ENCODE assay signal across 30 mouse cellular contexts in genomic region chr2:118298601-118299000, GRCm38 (mm10). TPM values are rescaled to one million over a fixed set of nuclear protein-coding genes. Genes with fewer than 3 reads are reported as not detected.
DNase-seq lines count a peak whose midpoint lies in the region; ATAC-seq lines count a peak whose summit lies in the region.
"Had no signal": no experiment of that assay in that cellular context is flagged by ENCODE, and none has a peak within 500 bp of the region (broad histone marks: within the 10 kb centered on the region; RNA-seq: fewer than 3 reads in every experiment).

No protein-coding gene starts in this region.

- no peak overlapping the region for H3K4me3 ChIP-seq in hindbrain, embryonic 11.5 days (ENCODE audit: low read depth, low read length)
- H3K4me3 ChIP-seq in hindbrain, embryonic 10.5 days = no peak overlapping the region
- H3K4me3 ChIP-seq in hindbrain, embryonic 16.5 days (ENCODE audit: low read length) = no peak overlapping the region
- H3K4me3 ChIP-seq in hindbrain, embryonic 14.5 days (replicated peaks; ENCODE audit: low read length) = no peak overlapping the region
- no peak overlapping the region for H3K4me3 ChIP-seq in neural tube, embryonic 14.5 days (ENCODE audit: low read depth, low read length)
- H3K4me3 ChIP-seq in neural tube, embryonic 15.5 days (replicated peaks) = no peak overlapping the region
- H3K4me3 ChIP-seq in macrophage (ENCODE audit: inconsistent target) = no peak overlapping the region
- H3K4me3 ChIP-seq: embryonic facial prominence, embryonic 10.5 days; embryonic facial prominence, embryonic 12.5 days; erythroblast, embryonic 14.5 days; forebrain, embryonic 10.5 days; forebrain, embryonic 12.5 days had no signal

- H3K79me2 ChIP-seq in macrophage (ENCODE audit: inconsistent target) = no peaks in the 10 kb centered on the region

- WGBS in hindbrain, embryonic 11.5 days = 77% methylated on average over 4 of the region's 4 CpGs
- WGBS in hindbrain, embryonic 10.5 days = 82% methylated on average over 4 of the region's 4 CpGs
- 65% methylated on average over 4 of the region's 4 CpGs for WGBS in hindbrain, embryonic 16.5 days
- 53% methylated on average over 4 of the region's 4 CpGs for WGBS in hindbrain, embryonic 14.5 days
- WGBS in neural tube, embryonic 14.5 days = 48% methylated on average over 4 of the region's 4 CpGs
- WGBS in neural tube, embryonic 15.5 days = 40% methylated on average over 4 of the region's 4 CpGs
- WGBS in macrophage (ENCODE audit: missing documents) = 92% methylated on average over 4 of the region's 4 CpGs

- no peak for DNase-seq in hindbrain, embryonic 11.5 days (ENCODE audit: low spot score)
- no peak for DNase-seq in hindbrain, embryonic 10.5 days (ENCODE audit: low spot score)
- no peak for DNase-seq in hindbrain, embryonic 14.5 days (ENCODE audit: low spot score)
- DNase-seq in embryo, embryonic 11 days = no peak
- DNase-seq: adrenal gland, adult 8-10 months; adrenal gland, postnatal 14 days; adrenal gland, postnatal 36 days; B cell, adult 2 months; cerebellum, adult 11 months; cerebellum, adult 18-20 months; cerebellum, adult 8-10 months; cerebellum, adult 9-11 months; cerebellum, postnatal 14 days; cerebellum, postnatal 36 days had no signal

- no peak overlapping the region for H3K27ac ChIP-seq in hindbrain, embryonic 11.5 days (ENCODE audit: low read depth, low read length)
- H3K27ac ChIP-seq in hindbrain, embryonic 10.5 days = no peak overlapping the region
- no peak overlapping the region for H3K27ac ChIP-seq in hindbrain, embryonic 16.5 days (ENCODE audit: low read depth, low read length)
- H3K27ac ChIP-seq in hindbrain, embryonic 14.5 days = no peak overlapping the region
- no peak overlapping the region for H3K27ac ChIP-seq in neural tube, embryonic 14.5 days (ENCODE audit: low read depth, low read length)
- no peak overlapping the region for H3K27ac ChIP-seq in neural tube, embryonic 15.5 days (replicated peaks)
- H3K27ac ChIP-seq in macrophage = peak overlapping the region; percentile 98; the same call in 1 of the 2 replicates
- H3K27ac ChIP-seq: embryonic facial prominence, embryonic 10.5 days; embryonic facial prominence, embryonic 12.5 days; forebrain, embryonic 10.5 days; forebrain, embryonic 12.5 days had no signal

- H3K27me3 ChIP-seq in hindbrain, embryonic 11.5 days (ENCODE audit: control insufficient read depth, insufficient read depth, low read length) = no peaks in the 10 kb centered on the region
- H3K27me3 ChIP-seq in hindbrain, embryonic 10.5 days (ENCODE audit: insufficient read depth, poor library complexity, severe bottlenecking) = no peaks in the 10 kb centered on the region
- no peaks in the 10 kb centered on the region for H3K27me3 ChIP-seq in hindbrain, embryonic 16.5 days (replicated peaks; ENCODE audit: control insufficient read depth, insufficient read depth, low read length)
- H3K27me3 ChIP-seq in hindbrain, embryonic 14.5 days (ENCODE audit: control insufficient read depth, insufficient read depth, low read length) = no peaks in the 10 kb centered on the region
- H3K27me3 ChIP-seq in neural tube, embryonic 14.5 days (ENCODE audit: control insufficient read depth, insufficient read depth, low read length) = no peaks in the 10 kb centered on the region
- no peaks in the 10 kb centered on the region for H3K27me3 ChIP-seq in neural tube, embryonic 15.5 days (replicated peaks)
- H3K27me3 ChIP-seq: CH12.LX; embryonic facial prominence, embryonic 12.5 days; forebrain, embryonic 12.5 days; Patski had no signal

- no peaks in the 10 kb centered on the region for H3K36me3 ChIP-seq in hindbrain, embryonic 11.5 days (ENCODE audit: control insufficient read depth, insufficient read depth, low read length)
- H3K36me3 ChIP-seq in hindbrain, embryonic 10.5 days = no peaks in the 10 kb centered on the region
- H3K36me3 ChIP-seq in hindbrain, embryonic 16.5 days (ENCODE audit: control insufficient read depth, insufficient read depth, low read length) = no peaks in the 10 kb centered on the region
- no peaks in the 10 kb centered on the region for H3K36me3 ChIP-seq in hindbrain, embryonic 14.5 days (replicated peaks; ENCODE audit: control insufficient read depth, insufficient read depth)
- H3K36me3 ChIP-seq in neural tube, embryonic 14.5 days (ENCODE audit: control insufficient read depth, insufficient read depth, low read length) = no peaks in the 10 kb centered on the region
- H3K36me3 ChIP-seq in neural tube, embryonic 15.5 days = no peaks in the 10 kb centered on the region
- H3K36me3 ChIP-seq in macrophage (ENCODE audit: inconsistent target) = no peaks in the 10 kb centered on the region
- H3K36me3 ChIP-seq: embryonic facial prominence, embryonic 10.5 days; embryonic facial prominence, embryonic 12.5 days; forebrain, embryonic 10.5 days; forebrain, embryonic 12.5 days; G1E had no signal

- ATAC-seq in hindbrain, embryonic 11.5 days (ENCODE audit: low FRiP score) = 0 out of 2 replicates have a peak, but pooled peaks have one; percentile 25
- ATAC-seq in hindbrain, embryonic 16.5 days = 0 out of 2 replicates have a peak, but pooled peaks have one; percentile 52
- no peak for ATAC-seq in hindbrain, embryonic 14.5 days (ENCODE audit: low FRiP score)
- peak; percentile 63; the same call in 1 of the 2 replicates for ATAC-seq in neural tube, embryonic 14.5 days (ENCODE audit: low read depth)
- ATAC-seq in neural tube, embryonic 15.5 days (ENCODE audit: low FRiP score) = no peak
- ATAC-seq: activated CD4-positive, CD25-positive, alpha-beta regulatory T cell, adult 4 months; CD4-positive, CD25-positive, alpha-beta regulatory T cell, adult 4 months; forebrain, embryonic 14.5 days; forebrain, embryonic 16.5 days; Patski had no signal

- H3K4me1 ChIP-seq in hindbrain, embryonic 11.5 days (replicated peaks; ENCODE audit: control insufficient read depth, insufficient read depth, low read length) = no peaks in the 10 kb centered on the region
- H3K4me1 ChIP-seq in hindbrain, embryonic 10.5 days (replicated peaks) = no peaks in the 10 kb centered on the region
- no peaks in the 10 kb centered on the region for H3K4me1 ChIP-seq in hindbrain, embryonic 16.5 days (ENCODE audit: control insufficient read depth, insufficient read depth, low read depth, low read length)
- peaks cover 4% of the 10 kb centered on the region; the same call in 1 of the 2 replicates for H3K4me1 ChIP-seq in hindbrain, embryonic 14.5 days (replicated peaks; ENCODE audit: control insufficient read depth, insufficient read depth, low read length)
- no peaks in the 10 kb centered on the region for H3K4me1 ChIP-seq in neural tube, embryonic 14.5 days (ENCODE audit: control insufficient read depth, insufficient read depth, low read length)
- H3K4me1 ChIP-seq in neural tube, embryonic 15.5 days = 0 out of 2 replicates have a peak, but pooled peaks cover 5% of the 10 kb centered on the region
- H3K4me1 ChIP-seq: embryonic facial prominence, embryonic 12.5 days; forebrain, embryonic 12.5 days had no signal

- no peak overlapping the region for H3K9ac ChIP-seq in hindbrain, embryonic 11.5 days (ENCODE audit: low read depth, low read length)
- H3K9ac ChIP-seq in hindbrain, embryonic 16.5 days (ENCODE audit: low read depth, low read length) = no peak overlapping the region
- H3K9ac ChIP-seq in hindbrain, embryonic 14.5 days = no peak overlapping the region
- no peak overlapping the region for H3K9ac ChIP-seq in neural tube, embryonic 14.5 days (replicated peaks; ENCODE audit: low read depth, low read length)
- H3K9ac ChIP-seq in neural tube, embryonic 15.5 days (replicated peaks) = no peak overlapping the region
- H3K9ac ChIP-seq: embryonic facial prominence, embryonic 12.5 days; forebrain, embryonic 12.5 days had no signal

- H3K9me3 ChIP-seq in hindbrain, embryonic 11.5 days (ENCODE audit: control insufficient read depth, low read length) = no peaks in the 10 kb centered on the region
- no peaks in the 10 kb centered on the region for H3K9me3 ChIP-seq in hindbrain, embryonic 10.5 days
- H3K9me3 ChIP-seq in hindbrain, embryonic 16.5 days (ENCODE audit: control insufficient read depth, low read length) = no peaks in the 10 kb centered on the region
- H3K9me3 ChIP-seq in hindbrain, embryonic 14.5 days (ENCODE audit: control insufficient read depth, low read length) = no peaks in the 10 kb centered on the region
- H3K9me3 ChIP-seq in neural tube, embryonic 14.5 days (ENCODE audit: control insufficient read depth, low read length) = no peaks in the 10 kb centered on the region
- no peaks in the 10 kb centered on the region for H3K9me3 ChIP-seq in neural tube, embryonic 15.5 days (replicated peaks)
- H3K9me3 ChIP-seq: embryonic facial prominence, embryonic 10.5 days; embryonic facial prominence, embryonic 12.5 days; forebrain, embryonic 10.5 days; forebrain, embryonic 12.5 days; G1E had no signal

- H3K4me2 ChIP-seq in hindbrain, embryonic 11.5 days (replicated peaks; ENCODE audit: low read depth, low read length) = no peak overlapping the region
- no peak overlapping the region for H3K4me2 ChIP-seq in hindbrain, embryonic 16.5 days (ENCODE audit: low read length)
- H3K4me2 ChIP-seq in hindbrain, embryonic 14.5 days (replicated peaks) = no peak overlapping the region
- H3K4me2 ChIP-seq in neural tube, embryonic 14.5 days (ENCODE audit: low read depth, low read length) = no peak overlapping the region
- H3K4me2 ChIP-seq in neural tube, embryonic 15.5 days = no peak overlapping the region
- H3K4me2 ChIP-seq: embryonic facial prominence, embryonic 12.5 days; forebrain, embryonic 12.5 days had no signal

RNA-seq across cellular contexts. Expression of gene Fsip1, which starts 41.8 kb away (rescaled TPM):
- polyA plus RNA-seq in hindbrain, embryonic 11.5 days (2014; fragmentation: Nextera tagmentation; extraction: Ambion mirVana) = 3.5 and 4.6 TPM in 2 replicates
- polyA plus RNA-seq in hindbrain, embryonic 10.5 days (2016; fragmentation: Nextera tagmentation; extraction: Ambion mirVana) = 3.1 and 3.2 TPM in 2 replicates
- 4.1 TPM in 2 replicates for polyA plus RNA-seq in hindbrain, embryonic 16.5 days (2015; fragmentation: Nextera tagmentation; extraction: Ambion mirVana)
- 2.5 TPM in 2 replicates for polyA plus RNA-seq in hindbrain, embryonic 14.5 days (2014; fragmentation: Nextera tagmentation; extraction: Ambion mirVana)
- 2.4 and 3.4 TPM in 2 replicates for polyA plus RNA-seq in neural tube, embryonic 14.5 days (2014; fragmentation: Nextera tagmentation; extraction: Ambion mirVana)
- polyA plus RNA-seq in neural tube, embryonic 15.5 days (2015; fragmentation: Nextera tagmentation; extraction: Ambion mirVana) = 2.1 and 2.3 TPM in 2 replicates
- total RNA-seq in macrophage (2018; cell fraction: chromatin; rRNA removed) = 1 to 10 TPM in 2 of 26 experiments, under 1 TPM in 4, not detected in 20; 0.21 to 1.2 (median 0.73) TPM
- total RNA-seq in macrophage (2018; cell fraction: cytosol; rRNA removed) = under 1 TPM in 20 of 26 experiments, not detected in 6; 0.07 to 0.68 (median 0.23) TPM
- total RNA-seq in macrophage (2018; cell fraction: nucleus; rRNA removed) = under 1 TPM in 5 of 26 experiments, not detected in 21; 0.28 to 0.92 (median 0.40) TPM
- polyA plus RNA-seq in macrophage (2018) = 0.33 to 0.56 TPM in 2 of 3 replicates, not detected in the other
- polyA plus RNA-seq: activated CD4-positive, CD25-positive, alpha-beta regulatory T cell, adult 4 months; CD4-positive, CD25-positive, alpha-beta regulatory T cell, adult 4 months; erythroblast, embryonic 14.5 days; G1E had no signal

Comparison
In these comparisons a context has a peak if more than half of its experiments do, and no peak if none do; other contexts are left out.
1. ATAC-seq: peak in hindbrain, embryonic 11.5 days (single experiment), hindbrain, embryonic 16.5 days (single experiment) and neural tube, embryonic 14.5 days (single experiment); none in hindbrain, embryonic 14.5 days (single experiment) and neural tube, embryonic 15.5 days (single experiment).